Mouse (Mus musculus) T-helper 1 cell (primary cell): ENCODE results near the gene Dppa5a.

ENCODE experiments used
- in situ Hi-C: fragments of 300-600 bp; cut with MboI, MseI; formaldehyde crosslinking; loops from one replicate; pipeline ENCODE4 v1.15.1; 2025; ENCODE audit warnings: high pct_unique_total_duplicates

Gene Dppa5a

GRCm38 (mm10) chr9:78367959-78368358, at the start of gene Dppa5a:
Gene Dppa5a (minus strand): TSS chr9:78368177.
- in situ Hi-C loops = loop anchor here (5.0 kb wide), 1 partner anchor 96 kb away; no protein-coding TSS in a partner anchor

GRCm38 (mm10) chr9:78401596-78401995, 33.6 kb upstream of the Dppa5a start:
- in situ Hi-C loops = no loop called here

GRCm38 (mm10) chr9:78400570-78400969, 32.6 kb upstream of the Dppa5a start:
- in situ Hi-C loops = no loop called here

GRCm38 (mm10) chr9:78396517-78396916, 28.5 kb upstream of the Dppa5a start:
- in situ Hi-C loops = no loop called here

- in situ Hi-C loops = no loop called here
These were observed 27.8 kb upstream of the Dppa5a start, which contains the start of gene Ddx43 for GRCm38 (mm10) chr9:78395630-78396351. Gene Ddx43 (plus strand): TSS chr9:78395777.

GRCm38 (mm10) chr9:78395244-78395629, 27.3 kb upstream of the Dppa5a start:
- in situ Hi-C loops = no loop called here

GRCm38 (mm10) chr9:78394602-78395001, 26.6 kb upstream of the Dppa5a start:
- in situ Hi-C loops = no loop called here

GRCm38 (mm10) chr9:78393741-78394140, 25.8 kb upstream of the Dppa5a start:
- in situ Hi-C loops = no loop called here

GRCm38 (mm10) chr9:78389981-78390380, 22.0 kb upstream of the Dppa5a start:
- in situ Hi-C loops = no loop called here

- in situ Hi-C loops = no loop called here
These were observed 19.0 kb upstream of the Dppa5a start for GRCm38 (mm10) chr9:78386947-78387346.

GRCm38 (mm10) chr9:78385893-78386292, 17.9 kb upstream of the Dppa5a start:
- in situ Hi-C loops = no loop called here

GRCm38 (mm10) chr9:78378113-78378785, 10.3 kb upstream of the Dppa5a start, which contains the start of gene Ooep:
Gene Ooep (minus strand): TSS chr9:78378725.
- in situ Hi-C loops = no loop called here

- in situ Hi-C loops = no loop called here
These were observed 9.6 kb upstream of the Dppa5a start for GRCm38 (mm10) chr9:78377546-78377945.

- in situ Hi-C loops = no loop called here
These were observed 7.5 kb upstream of the Dppa5a start for GRCm38 (mm10) chr9:78375486-78375885.

GRCm38 (mm10) chr9:78374885-78375389, 7.0 kb upstream of the Dppa5a start:
- in situ Hi-C loops = no loop called here

- in situ Hi-C loops = no loop called here
These were observed 6.4 kb upstream of the Dppa5a start for GRCm38 (mm10) chr9:78374397-78374796.

- in situ Hi-C loops = no loop called here
These were observed 5.0 kb upstream of the Dppa5a start for GRCm38 (mm10) chr9:78372827-78373504.

GRCm38 (mm10) chr9:78371441-78371840, 3.5 kb upstream of the Dppa5a start:
- in situ Hi-C loops = no loop called here

GRCm38 (mm10) chr9:78369786-78370185, 1.8 kb upstream of the Dppa5a start:
- in situ Hi-C loops = loop anchor here (5.0 kb wide), 1 partner anchor 97 kb away; no protein-coding TSS in a partner anchor

GRCm38 (mm10) chr9:78369349-78369748, 1.4 kb upstream of the Dppa5a start:
- in situ Hi-C loops = loop anchor here (5.0 kb wide), 1 partner anchor 97 kb away; no protein-coding TSS in a partner anchor

GRCm38 (mm10) chr9:78368671-78369293, 805 bp upstream of the Dppa5a start:
- in situ Hi-C loops = loop anchor here (5.0 kb wide), 1 partner anchor 96 kb away; no protein-coding TSS in a partner anchor
